Mouse (Mus musculus): Measurements from ENCODE around the gene Xirp1. TPM values are rescaled to one million over a fixed set of nuclear protein-coding genes. Genes with fewer than 3 reads are reported as not detected.

Xirp1 gene
- not detected for total RNA-seq (2023)

GRCm38 (mm10) chr9:120023086-120023811, at the start of gene Xirp1:
TSS of gene Xirp1 (minus strand) at chr9:120023598.

GRCm38 (mm10) chr9:120069779-120070178, 46.4 kb upstream of the Xirp1 start, which contains the start of gene Cx3cr1:
TSS of gene Cx3cr1 (minus strand) at chr9:120069879.

GRCm38 (mm10) chr9:119984536-119985011, 38.8 kb downstream of the Xirp1 start, which contains the start of gene Csrnp1:
TSS of gene Csrnp1 (minus strand) at chr9:119984658.

Other genes starting within 250 kb of the Xirp1 start
- gene Scn11a, start 198.1 kb downstream of the Xirp1 start, total RNA-seq (2023) = not detected
- 10 to 100 TPM; 79.2 to 79.4 TPM for gene Wdr48, start 128.7 kb downstream of the Xirp1 start, total RNA-seq (2023)
- gene Gorasp1, start 86.0 kb downstream of the Xirp1 start, total RNA-seq (2023) = 10 to 100 TPM; 12.8 to 13.9 TPM
- not detected for gene Ttc21a, start 86.0 kb downstream of the Xirp1 start, total RNA-seq (2023)
- gene Csrnp1, start 38.9 kb downstream of the Xirp1 start, total RNA-seq (2023) = 100 to 1,000 TPM; 256 to 303 TPM
- under 1 TPM in 1 of 2 experiments, not detected in 1; 0.32 TPM for gene Cx3cr1, start 46.3 kb upstream of the Xirp1 start, total RNA-seq (2023)
- not detected for gene Ccr8, start 68.5 kb upstream of the Xirp1 start, total RNA-seq (2023)
- 10 to 100 TPM; 31.3 to 39.1 TPM for gene Slc25a38, start 86.8 kb upstream of the Xirp1 start, total RNA-seq (2023)
- gene Rpsa, start 104.1 kb upstream of the Xirp1 start, total RNA-seq (2023) = 1,000 to 10,000 TPM; 2,093 to 2,116 TPM
- gene Mobp, start 126.1 kb upstream of the Xirp1 start, total RNA-seq (2023) = not detected

All from B cell, adult 67 days (primary cell).